Mouse (Mus musculus): ENCODE results near the gene Phf21b. TPM values are rescaled to one million over a fixed set of nuclear protein-coding genes. Genes with fewer than 3 reads are reported as not detected.

Gene Phf21b
- polyA plus RNA-seq, 1 experiment from 2014 or later: 2.1 TPM

DNA sequence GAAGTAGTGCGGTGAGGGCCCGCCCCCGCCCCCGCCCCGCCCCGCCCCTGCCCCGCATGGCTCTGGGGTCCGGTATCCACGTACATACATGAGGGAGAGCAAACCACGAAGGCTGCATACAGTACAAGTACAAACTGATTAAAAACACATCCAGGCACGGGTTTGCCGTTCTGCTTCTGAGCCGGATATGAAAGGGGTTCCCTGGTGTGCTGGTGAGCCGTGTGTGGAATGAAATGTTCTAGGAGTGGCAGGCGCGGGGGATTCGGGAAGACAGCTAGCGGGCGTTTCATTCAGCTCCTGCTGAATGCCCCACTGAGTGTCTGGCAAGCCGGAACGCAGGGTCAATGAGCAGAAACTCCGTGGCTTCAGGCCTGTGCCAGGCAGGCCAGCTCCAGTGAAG lies 99.4 kb downstream of the Phf21b start:
- H3K36me3 ChIP-seq (ENCODE audit: control insufficient read depth, insufficient read depth, low read length): no peaks in the 10 kb centered on the region
- ATAC-seq (replicated peaks; ENCODE audit: low FRiP score, low TSS enrichment, low read depth) (no peak; the same call in 1 of the 2 replicates), DNase-seq (ENCODE audit: low spot score) (peak; percentile 61)
- H3K4me1 ChIP-seq (replicated peaks; ENCODE audit: control insufficient read depth, insufficient read depth, low read length): no peaks in the 10 kb centered on the region; the same call in 1 of the 2 replicates
- H3K27ac ChIP-seq (ENCODE audit: low read depth): no peak overlapping the region
- H3K4me2 ChIP-seq (ENCODE audit: low read length): peak overlapping the region; percentile 53
- H3K27me3 ChIP-seq (replicated peaks; ENCODE audit: control insufficient read depth, insufficient read depth, low read length): no peaks in the 10 kb centered on the region
- peak overlapping the region; percentile 25 for H3K4me3 ChIP-seq (ENCODE audit: low read depth, low read length)
- 0 out of 2 replicates have a peak overlapping the region, but pooled peaks have one; percentile 25 for H3K9ac ChIP-seq (ENCODE audit: low read length)
- no peaks in the 10 kb centered on the region for H3K9me3 ChIP-seq (ENCODE audit: control insufficient read depth, low read length)
- WGBS: 3% methylated on average over 22 of the region's 22 CpGs

DNA sequence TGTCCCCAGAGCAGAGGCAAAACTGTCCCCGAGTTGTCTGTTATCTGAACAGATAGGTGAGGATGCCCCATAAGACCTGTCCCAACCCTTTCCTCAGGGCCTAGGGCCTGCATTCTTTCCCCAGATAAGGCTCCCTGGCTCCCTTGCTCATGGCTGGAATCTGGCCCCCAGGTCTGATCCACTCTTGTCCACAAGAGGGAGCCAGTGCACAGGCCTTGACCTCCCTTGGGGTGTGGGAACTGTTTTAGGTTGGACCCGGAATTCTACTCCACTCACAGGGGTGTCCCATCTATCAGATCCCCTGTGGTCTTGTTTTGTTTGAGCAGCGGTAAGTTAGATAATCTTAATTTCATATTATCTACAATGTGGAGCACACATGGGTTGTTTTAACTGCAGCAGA lies 100.9 kb downstream of the Phf21b start:
- Histone ChIP-seq H3K9ac (ENCODE audit: low read length) (no peak overlapping the region), H3K36me3 (ENCODE audit: control insufficient read depth, insufficient read depth, low read length) (no peaks in the 10 kb centered on the region), H3K9me3 (ENCODE audit: control insufficient read depth, low read length) (no peaks in the 10 kb centered on the region), H3K27ac (ENCODE audit: low read depth) (no peak overlapping the region), H3K4me3 (ENCODE audit: low read depth, low read length) (no peak overlapping the region), H3K27me3 (replicated peaks; ENCODE audit: control insufficient read depth, insufficient read depth, low read length) (no peaks in the 10 kb centered on the region), H3K4me2 (ENCODE audit: low read length) (no peak overlapping the region), H3K4me1 (replicated peaks; ENCODE audit: control insufficient read depth, insufficient read depth, low read length) (no peaks in the 10 kb centered on the region; the same call in 1 of the 2 replicates)
- DNase-seq (ENCODE audit: low spot score): peak; percentile 89
- WGBS: 19% methylated on average over 3 of the region's 3 CpGs
- peak; percentile 51 for ATAC-seq (replicated peaks; ENCODE audit: low FRiP score, low TSS enrichment, low read depth)

DNA sequence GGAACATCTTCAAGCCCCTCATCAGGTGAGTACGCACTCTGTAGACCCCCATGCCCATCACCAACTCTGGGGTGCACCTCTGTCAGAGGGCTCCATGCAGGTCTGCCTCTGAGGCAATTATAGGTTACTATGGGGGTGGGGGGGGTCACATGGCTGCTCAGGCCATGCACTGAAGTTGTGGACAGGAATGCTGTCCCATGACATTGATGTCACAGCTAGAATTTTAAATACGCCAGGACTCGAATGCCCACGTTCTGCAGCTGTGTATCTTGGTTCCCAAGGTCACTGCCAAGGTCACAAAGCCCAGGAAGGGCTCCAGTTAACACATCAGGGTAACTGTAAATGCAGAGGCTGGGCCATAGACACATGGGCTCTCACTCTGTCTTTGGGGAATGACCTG lies 110.0 kb downstream of the Phf21b start:
- 82% methylated on average over 4 of the region's 4 CpGs for WGBS
- Histone ChIP-seq H3K4me2 (ENCODE audit: low read length) (no peak overlapping the region), H3K4me3 (ENCODE audit: low read depth, low read length) (no peak overlapping the region), H3K4me1 (replicated peaks; ENCODE audit: control insufficient read depth, insufficient read depth, low read length) (no peaks in the 10 kb centered on the region), H3K9ac (ENCODE audit: low read length) (no peak overlapping the region), H3K27me3 (replicated peaks; ENCODE audit: control insufficient read depth, insufficient read depth, low read length) (no peaks in the 10 kb centered on the region), H3K36me3 (ENCODE audit: control insufficient read depth, insufficient read depth, low read length) (no peaks in the 10 kb centered on the region), H3K9me3 (ENCODE audit: control insufficient read depth, low read length) (no peaks in the 10 kb centered on the region), H3K27ac (ENCODE audit: low read depth) (no peak overlapping the region)
- ATAC-seq (replicated peaks; ENCODE audit: low FRiP score, low TSS enrichment, low read depth) (no peak), DNase-seq (ENCODE audit: low spot score) (no peak)

DNA sequence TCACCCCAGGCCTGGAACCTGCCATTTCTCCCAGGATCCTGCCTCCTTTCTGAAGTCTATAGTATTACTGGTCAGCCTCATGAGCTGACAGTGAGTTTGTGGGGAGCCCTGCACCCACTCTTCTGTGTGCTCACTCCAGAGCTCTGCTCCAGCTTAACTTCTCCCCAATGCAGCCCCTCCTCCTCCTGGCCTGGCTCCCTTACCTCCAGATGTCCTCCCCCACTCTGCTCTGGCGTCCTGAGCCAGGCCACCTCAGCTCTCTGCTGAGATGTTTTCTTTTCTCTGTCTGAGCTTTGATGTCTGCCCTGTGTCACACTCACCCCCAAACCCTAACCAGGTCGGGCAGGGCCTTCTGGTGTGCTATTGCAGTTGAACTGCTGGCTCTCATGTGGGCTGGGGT lies 111.5 kb downstream of the Phf21b start:
- no peaks in the 10 kb centered on the region for H3K4me1 ChIP-seq (replicated peaks; ENCODE audit: control insufficient read depth, insufficient read depth, low read length)
- no peak overlapping the region for H3K4me3 ChIP-seq (ENCODE audit: low read depth, low read length)
- WGBS: 14% methylated on average over 2 of the region's 2 CpGs
- H3K27me3 ChIP-seq (replicated peaks; ENCODE audit: control insufficient read depth, insufficient read depth, low read length): no peaks in the 10 kb centered on the region
- no peaks in the 10 kb centered on the region for H3K9me3 ChIP-seq (ENCODE audit: control insufficient read depth, low read length)
- H3K9ac ChIP-seq (ENCODE audit: low read length): no peak overlapping the region
- DNase-seq (ENCODE audit: low spot score) (no peak), ATAC-seq (replicated peaks; ENCODE audit: low FRiP score, low TSS enrichment, low read depth) (no peak; the same call in 1 of the 2 replicates)
- no peak overlapping the region for H3K27ac ChIP-seq (ENCODE audit: low read depth)
- no peak overlapping the region for H3K4me2 ChIP-seq (ENCODE audit: low read length)
- H3K36me3 ChIP-seq (ENCODE audit: control insufficient read depth, insufficient read depth, low read length): no peaks in the 10 kb centered on the region

DNA sequence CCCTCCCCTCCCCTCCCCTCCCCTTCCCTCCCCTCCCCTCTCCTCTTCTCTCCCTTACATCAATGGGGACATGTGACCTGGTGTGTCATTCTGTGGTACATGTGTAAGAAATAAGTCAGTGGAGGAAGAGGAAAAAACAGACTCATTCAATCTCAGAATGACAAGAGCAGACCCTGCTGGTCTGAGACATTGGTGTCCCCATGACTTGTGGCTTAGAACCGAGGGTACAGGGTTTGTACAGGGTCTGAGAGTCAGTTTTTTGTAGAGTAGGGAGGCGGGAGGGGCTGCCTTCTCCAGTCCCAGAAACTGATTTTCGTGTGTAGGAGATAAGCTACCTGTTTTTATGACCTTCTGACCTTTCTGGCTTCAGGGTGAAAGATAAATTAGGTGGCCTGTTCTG lies 112.5 kb downstream of the Phf21b start:
- no peak for DNase-seq (ENCODE audit: low spot score)

DNA sequence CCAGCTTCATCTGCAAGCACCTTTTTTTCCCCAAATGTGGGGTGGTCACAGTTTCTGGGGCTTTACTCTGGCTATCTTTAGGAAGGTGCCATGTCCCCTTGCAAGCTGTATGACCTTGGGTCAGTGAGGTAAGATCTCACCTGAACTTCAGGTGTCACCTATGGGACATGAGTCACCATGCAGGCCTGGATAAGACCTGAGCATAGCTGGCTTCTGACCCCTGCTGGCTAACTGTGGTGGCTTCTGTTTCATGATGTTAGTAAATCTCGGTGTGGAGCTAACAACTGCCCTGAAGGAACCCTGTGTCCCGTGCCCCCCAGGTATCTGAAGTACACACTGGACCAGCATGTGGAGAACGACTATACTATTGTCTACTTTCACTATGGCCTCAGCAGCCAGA lies 114.3 kb downstream of the Phf21b start:
- Histone ChIP-seq H3K36me3 (ENCODE audit: control insufficient read depth, insufficient read depth, low read length) (no peaks in the 10 kb centered on the region), H3K27ac (ENCODE audit: low read depth) (no peak overlapping the region), H3K4me3 (ENCODE audit: low read depth, low read length) (no peak overlapping the region), H3K27me3 (replicated peaks; ENCODE audit: control insufficient read depth, insufficient read depth, low read length) (no peaks in the 10 kb centered on the region), H3K4me1 (replicated peaks; ENCODE audit: control insufficient read depth, insufficient read depth, low read length) (no peaks in the 10 kb centered on the region), H3K9me3 (ENCODE audit: control insufficient read depth, low read length) (no peaks in the 10 kb centered on the region), H3K9ac (ENCODE audit: low read length) (no peak overlapping the region), H3K4me2 (ENCODE audit: low read length) (no peak overlapping the region)
- WGBS: 69% methylated on average over 3 of the region's 3 CpGs
- DNase-seq (ENCODE audit: low spot score): no peak
- no peak for ATAC-seq (replicated peaks; ENCODE audit: low FRiP score, low TSS enrichment, low read depth)

More for the DNA sequence above, 112.5 kb downstream of the Phf21b start:
- 12% methylated on average over 3 of the region's 3 CpGs for WGBS
- Histone ChIP-seq H3K4me1 (replicated peaks; ENCODE audit: control insufficient read depth, insufficient read depth, low read length) (no peaks in the 10 kb centered on the region), H3K4me3 (ENCODE audit: low read depth, low read length) (no peak overlapping the region), H3K9ac (ENCODE audit: low read length) (no peak overlapping the region), H3K36me3 (ENCODE audit: control insufficient read depth, insufficient read depth, low read length) (no peaks in the 10 kb centered on the region), H3K27me3 (replicated peaks; ENCODE audit: control insufficient read depth, insufficient read depth, low read length) (no peaks in the 10 kb centered on the region), H3K9me3 (ENCODE audit: control insufficient read depth, low read length) (no peaks in the 10 kb centered on the region), H3K4me2 (ENCODE audit: low read length) (no peak overlapping the region), H3K27ac (ENCODE audit: low read depth) (no peak overlapping the region)
- no peak for ATAC-seq (replicated peaks; ENCODE audit: low FRiP score, low TSS enrichment, low read depth)

DNA sequence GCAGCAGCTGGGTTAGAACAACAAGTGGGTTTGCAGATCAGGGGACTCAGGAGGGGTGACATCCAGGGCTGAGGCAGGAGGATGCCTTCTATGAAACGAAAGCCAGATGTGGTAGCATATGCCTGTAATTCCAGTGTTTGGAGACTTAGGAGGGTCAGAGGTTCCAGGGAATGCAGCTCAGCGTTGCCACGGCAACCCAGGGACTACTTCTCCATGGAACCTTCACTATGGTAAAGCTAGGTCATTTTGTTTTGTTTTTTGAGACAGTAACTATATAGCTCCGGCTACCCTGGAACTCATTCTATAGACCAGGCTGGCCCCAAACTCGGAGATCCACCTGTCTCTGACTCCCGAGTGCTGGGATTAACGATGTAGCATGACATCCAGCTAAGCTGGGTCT lies 117.6 kb downstream of the Phf21b start:
- Histone ChIP-seq H3K27me3 (replicated peaks; ENCODE audit: control insufficient read depth, insufficient read depth, low read length) (no peaks in the 10 kb centered on the region), H3K4me2 (ENCODE audit: low read length) (no peak overlapping the region), H3K4me3 (ENCODE audit: low read depth, low read length) (no peak overlapping the region), H3K27ac (ENCODE audit: low read depth) (no peak overlapping the region), H3K9me3 (ENCODE audit: control insufficient read depth, low read length) (no peaks in the 10 kb centered on the region), H3K9ac (ENCODE audit: low read length) (no peak overlapping the region), H3K4me1 (replicated peaks; ENCODE audit: control insufficient read depth, insufficient read depth, low read length) (no peaks in the 10 kb centered on the region; the same call in 1 of the 2 replicates), H3K36me3 (ENCODE audit: control insufficient read depth, insufficient read depth, low read length) (no peaks in the 10 kb centered on the region)
- ATAC-seq (replicated peaks; ENCODE audit: low FRiP score, low TSS enrichment, low read depth) (no peak), DNase-seq (ENCODE audit: low spot score) (no peak)
- 86% methylated on average over 7 of the region's 7 CpGs for WGBS

DNA sequence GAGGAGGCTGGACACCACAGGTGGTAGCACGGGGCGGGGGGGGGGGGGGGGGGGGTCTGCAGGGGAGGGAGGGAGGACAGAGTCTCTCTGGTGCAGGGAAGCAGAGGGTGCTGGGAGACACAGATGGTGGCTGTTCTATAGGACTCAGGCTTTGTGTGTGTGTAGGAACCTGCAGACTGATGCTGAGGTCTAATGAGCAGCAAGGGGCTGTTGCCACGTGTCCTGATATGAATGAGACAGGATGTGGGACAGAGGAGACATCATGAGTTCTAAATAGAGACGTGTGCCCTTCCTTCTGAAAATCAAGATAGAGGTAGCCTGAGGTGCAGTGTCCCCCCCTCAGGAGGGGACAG lies 118.9 kb downstream of the Phf21b start:
- no peak for DNase-seq (ENCODE audit: low spot score)
- no peak overlapping the region for H3K27ac ChIP-seq (ENCODE audit: low read depth)
- WGBS: 62% methylated on average over 2 of the region's 4 CpGs

DNA sequence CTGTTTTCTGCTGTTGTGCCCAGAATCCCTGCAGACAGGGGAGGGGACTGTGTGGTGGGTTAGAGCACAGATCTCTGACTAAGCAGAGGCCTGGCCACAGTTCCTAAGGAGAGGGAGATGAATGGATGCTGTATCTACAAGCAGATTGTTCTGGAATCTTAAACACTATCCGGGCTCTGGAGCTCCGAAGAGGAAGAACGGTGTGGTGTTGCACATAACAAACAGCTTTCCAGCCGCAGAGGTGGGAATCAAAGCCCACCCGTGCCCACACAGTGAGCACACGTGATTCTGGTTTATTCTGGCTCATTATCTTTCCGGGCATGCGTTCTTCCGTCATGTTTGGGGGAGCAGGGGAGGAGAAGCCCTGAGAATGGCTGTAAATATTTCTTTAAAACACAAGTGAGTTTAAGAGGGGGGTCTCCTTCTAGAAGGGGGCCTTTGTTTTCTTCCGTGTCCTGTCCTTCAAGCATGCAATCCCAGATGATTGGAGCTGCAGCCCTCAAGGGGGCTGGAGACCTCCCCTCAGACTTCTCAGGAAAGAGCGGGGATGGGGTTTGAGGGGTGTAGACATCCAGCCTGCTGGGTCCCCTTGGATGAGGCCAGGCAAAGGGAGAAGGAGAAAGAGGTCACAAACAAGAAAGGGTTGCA lies 119.4 kb downstream of the Phf21b start:
- H3K9me3 ChIP-seq (ENCODE audit: control insufficient read depth, low read length): no peaks in the 10 kb centered on the region
- no peak overlapping the region for H3K9ac ChIP-seq (ENCODE audit: low read length)
- H3K4me3 ChIP-seq (ENCODE audit: low read depth, low read length): no peak overlapping the region
- ATAC-seq (replicated peaks; ENCODE audit: low FRiP score, low TSS enrichment, low read depth): no peak
- no peak overlapping the region for H3K27ac ChIP-seq (ENCODE audit: low read depth)
- H3K27me3 ChIP-seq (replicated peaks; ENCODE audit: control insufficient read depth, insufficient read depth, low read length): no peaks in the 10 kb centered on the region
- WGBS: 67% methylated on average over 11 of the region's 11 CpGs
- H3K36me3 ChIP-seq (ENCODE audit: control insufficient read depth, insufficient read depth, low read length): no peaks in the 10 kb centered on the region
- no peak overlapping the region for H3K4me2 ChIP-seq (ENCODE audit: low read length)
- H3K4me1 ChIP-seq (replicated peaks; ENCODE audit: control insufficient read depth, insufficient read depth, low read length): peaks cover 3% of the 10 kb centered on the region; the same call in 1 of the 2 replicates
- no peak for DNase-seq (ENCODE audit: low spot score)

More for the DNA sequence above, 118.9 kb downstream of the Phf21b start:
- no peak overlapping the region for H3K4me3 ChIP-seq (ENCODE audit: low read depth, low read length)
- no peaks in the 10 kb centered on the region; the same call in 1 of the 2 replicates for H3K4me1 ChIP-seq (replicated peaks; ENCODE audit: control insufficient read depth, insufficient read depth, low read length)
- no peaks in the 10 kb centered on the region for H3K27me3 ChIP-seq (replicated peaks; ENCODE audit: control insufficient read depth, insufficient read depth, low read length)
- no peaks in the 10 kb centered on the region for H3K36me3 ChIP-seq (ENCODE audit: control insufficient read depth, insufficient read depth, low read length)
- H3K9me3 ChIP-seq (ENCODE audit: control insufficient read depth, low read length): no peaks in the 10 kb centered on the region
- no peak overlapping the region for H3K4me2 ChIP-seq (ENCODE audit: low read length)
- ATAC-seq (replicated peaks; ENCODE audit: low FRiP score, low TSS enrichment, low read depth): no peak
- no peak overlapping the region for H3K9ac ChIP-seq (ENCODE audit: low read length)
